Mouse (Mus musculus) limb, embryonic 11.5 days (tissue): Measurements from ENCODE around the gene Ccdc60. TPM values are rescaled to one million over a fixed set of nuclear protein-coding genes. Genes with fewer than 3 reads are reported as not detected.

Source experiments
- ATAC-seq: fragments of 200-750 bp; cut with Nextera tagmentation; 2 replicates; pipeline ENCODE4 v1.8.0; 2017; ENCODE audit warnings: low read depth; ENCODE audit not compliant: insufficient number of reproducible peaks, low FRiP score, low TSS enrichment
- DNase-seq: peaks from one replicate; pipeline ENCODE4 v3.0.0-alpha.2; 2015; ENCODE audit warnings: low spot score
- H3K27ac ChIP-seq: fragments of 300-500 bp; sonication (generic); replicated peaks from 2 replicates; pipeline ENCODE4 v1.5.1; 2014; ENCODE audit warnings: low read depth, mild to moderate bottlenecking, low read length
- H3K27me3 ChIP-seq: fragments of 300-500 bp; sonication (generic); 2 replicates; pipeline ENCODE4 v1.6.1; 2014; ENCODE audit warnings: mild to moderate bottlenecking, low read length, mixed read lengths; ENCODE audit not compliant: control insufficient read depth, insufficient read depth
- H3K36me3 ChIP-seq: fragments of 300-500 bp; sonication (generic); 2 replicates; pipeline ENCODE4 v1.6.1; 2014; ENCODE audit warnings: mild to moderate bottlenecking, low read length, moderate library complexity, mixed read lengths; ENCODE audit not compliant: control insufficient read depth, insufficient read depth
- H3K4me1 ChIP-seq: fragments of 300-500 bp; sonication (generic); 2 replicates; pipeline ENCODE4 v1.6.1; 2014; ENCODE audit warnings: low read length, mixed read lengths; ENCODE audit not compliant: control insufficient read depth, insufficient read depth
- H3K4me2 ChIP-seq: fragments of 300-500 bp; sonication (generic); 2 replicates; pipeline ENCODE4 v1.6.1; 2014; ENCODE audit warnings: low read depth, mild to moderate bottlenecking, moderate library complexity; ENCODE audit not compliant: severe bottlenecking
- H3K4me3 ChIP-seq: fragments of 300-500 bp; sonication (generic); 2 replicates; pipeline ENCODE4 v1.5.1; 2014; ENCODE audit warnings: low read depth, low read length
- H3K9ac ChIP-seq: fragments of 300-500 bp; sonication (generic); 2 replicates; pipeline ENCODE4 v1.6.1; 2014; ENCODE audit warnings: mild to moderate bottlenecking, low read length
- H3K9me3 ChIP-seq: fragments of 300-500 bp; sonication (generic); 2 replicates; pipeline ENCODE4 v1.6.1; 2016; ENCODE audit warnings: low read length; ENCODE audit not compliant: control insufficient read depth
- WGBS: fragments of 180-500 bp; shearing (Covaris S2); extraction: QIAGEN DNeasy Blood & Tissue Kit; methylation state at CpG from one replicate; pipeline ENCODE4 v1.1.7; 2014; 5-methylcytosine and 5-hydroxymethylcytosine counted together
- polyA plus RNA-seq: library from polyadenylated mRNA; unstranded; fragments of >200 nt; fragmentation: Nextera tagmentation; extraction: Ambion mirVana; gene quantifications from 2 replicates; pipeline ENCODE4 v1.2.1, GENCODE M21; 2014

Gene Ccdc60
- polyA plus RNA-seq, 1 experiment from 2014 or later, result 1.5 TPM

GRCm38 (mm10) chr5:116231841-116232643 is 56.7 kb downstream of the Ccdc60 start:
- H3K9me3 ChIP-seq, result no peaks in the 10 kb centered on the region
- H3K9ac ChIP-seq, result no peak overlapping the region
- peak; percentile 85 for DNase-seq
- no peaks in the 10 kb centered on the region for H3K27me3 ChIP-seq
- 0 out of 2 replicates have a peak overlapping the region, but pooled peaks have one; percentile 10 for H3K4me3 ChIP-seq
- WGBS, result 19% methylated on average over 19 of the region's 19 CpGs
- no peaks in the 10 kb centered on the region for H3K4me1 ChIP-seq
- H3K27ac ChIP-seq, result no peak overlapping the region
- ATAC-seq, result no peak
- H3K4me2 ChIP-seq, result peak overlapping the region; percentile 40
- no peaks in the 10 kb centered on the region for H3K36me3 ChIP-seq

- H3K36me3 ChIP-seq, result no peaks in the 10 kb centered on the region
- H3K4me3 ChIP-seq, result no peak overlapping the region
- WGBS, result 81% methylated on average over 6 of the region's 6 CpGs
- H3K4me1 ChIP-seq, result no peaks in the 10 kb centered on the region
- H3K9me3 ChIP-seq, result no peaks in the 10 kb centered on the region
- DNase-seq (no peak), ATAC-seq (no peak)
- no peak overlapping the region for H3K27ac ChIP-seq
- H3K9ac ChIP-seq, result no peak overlapping the region
- no peak overlapping the region for H3K4me2 ChIP-seq
- no peaks in the 10 kb centered on the region for H3K27me3 ChIP-seq
Measured at GRCm38 (mm10) chr5:116228414-116228813, 60.4 kb downstream of the Ccdc60 start.

GRCm38 (mm10) chr5:116224023-116224422 is 64.8 kb downstream of the Ccdc60 start:
- Histone ChIP-seq H3K4me1 (no peaks in the 10 kb centered on the region), H3K9ac (no peak overlapping the region), H3K4me3 (no peak overlapping the region), H3K36me3 (no peaks in the 10 kb centered on the region), H3K27ac (no peak overlapping the region), H3K27me3 (no peaks in the 10 kb centered on the region), H3K4me2 (no peak overlapping the region), H3K9me3 (no peaks in the 10 kb centered on the region)
- no peak for ATAC-seq
- WGBS, result 78% methylated on average over 6 of the region's 6 CpGs
- no peak for DNase-seq

GRCm38 (mm10) chr5:116221916-116222315 is 66.9 kb downstream of the Ccdc60 start:
- 83% methylated on average over 3 of the region's 3 CpGs for WGBS
- Histone ChIP-seq H3K4me1 (no peaks in the 10 kb centered on the region), H3K27me3 (no peaks in the 10 kb centered on the region), H3K27ac (no peak overlapping the region), H3K9ac (no peak overlapping the region), H3K9me3 (no peaks in the 10 kb centered on the region), H3K36me3 (no peaks in the 10 kb centered on the region), H3K4me3 (no peak overlapping the region), H3K4me2 (no peak overlapping the region)
- DNase-seq (no peak), ATAC-seq (no peak)

GRCm38 (mm10) chr5:116219288-116219687 is 69.5 kb downstream of the Ccdc60 start:
- Histone ChIP-seq H3K9ac (no peak overlapping the region), H3K4me3 (no peak overlapping the region), H3K9me3 (no peaks in the 10 kb centered on the region), H3K27me3 (no peaks in the 10 kb centered on the region), H3K27ac (no peak overlapping the region), H3K4me2 (no peak overlapping the region), H3K36me3 (no peaks in the 10 kb centered on the region), H3K4me1 (no peaks in the 10 kb centered on the region)
- ATAC-seq, result no peak
- no peak for DNase-seq
- WGBS, result 84% methylated on average over 7 of the region's 7 CpGs

GRCm38 (mm10) chr5:116212706-116213105 is 76.1 kb downstream of the Ccdc60 start:
- Histone ChIP-seq H3K36me3 (no peaks in the 10 kb centered on the region), H3K4me2 (no peak overlapping the region), H3K27me3 (no peaks in the 10 kb centered on the region), H3K9ac (no peak overlapping the region), H3K9me3 (no peaks in the 10 kb centered on the region), H3K4me1 (no peaks in the 10 kb centered on the region), H3K4me3 (no peak overlapping the region), H3K27ac (no peak overlapping the region)
- DNase-seq (no peak), ATAC-seq (no peak)
- 63% methylated on average over 5 of the region's 5 CpGs for WGBS

GRCm38 (mm10) chr5:116209378-116210091 is 79.2 kb downstream of the Ccdc60 start:
- H3K27ac ChIP-seq, result no peak overlapping the region

GRCm38 (mm10) chr5:116208741-116209368 is 79.9 kb downstream of the Ccdc60 start:
- no peaks in the 10 kb centered on the region for H3K36me3 ChIP-seq
- WGBS, result 52% methylated on average over 16 of the region's 16 CpGs
- no peaks in the 10 kb centered on the region for H3K27me3 ChIP-seq
- DNase-seq (no peak), ATAC-seq (no peak)
- H3K27ac ChIP-seq, result no peak overlapping the region
- H3K4me1 ChIP-seq, result no peaks in the 10 kb centered on the region
- H3K4me2 ChIP-seq, result no peak overlapping the region
- no peak overlapping the region for H3K4me3 ChIP-seq
- no peak overlapping the region for H3K9ac ChIP-seq
- no peaks in the 10 kb centered on the region for H3K9me3 ChIP-seq

More at GRCm38 (mm10) chr5:116209378-116210091, 79.2 kb downstream of the Ccdc60 start:
- no peak for ATAC-seq
- H3K27me3 ChIP-seq, result no peaks in the 10 kb centered on the region
- H3K36me3 ChIP-seq, result no peaks in the 10 kb centered on the region
- no peak for DNase-seq
- H3K4me3 ChIP-seq, result no peak overlapping the region
- H3K9ac ChIP-seq, result no peak overlapping the region
- H3K4me1 ChIP-seq, result no peaks in the 10 kb centered on the region
- 71% methylated on average over 11 of the region's 11 CpGs for WGBS
- no peak overlapping the region for H3K4me2 ChIP-seq
- no peaks in the 10 kb centered on the region for H3K9me3 ChIP-seq
